Mouse (Mus musculus): ENCODE measurements at regions not wholly inside any gene's neighbourhood (a gene's known extent, or its start where the extent isn't known, plus 50 kb on each side); places are given as distances from the start of the nearest gene placed in this dataset.

DNA sequence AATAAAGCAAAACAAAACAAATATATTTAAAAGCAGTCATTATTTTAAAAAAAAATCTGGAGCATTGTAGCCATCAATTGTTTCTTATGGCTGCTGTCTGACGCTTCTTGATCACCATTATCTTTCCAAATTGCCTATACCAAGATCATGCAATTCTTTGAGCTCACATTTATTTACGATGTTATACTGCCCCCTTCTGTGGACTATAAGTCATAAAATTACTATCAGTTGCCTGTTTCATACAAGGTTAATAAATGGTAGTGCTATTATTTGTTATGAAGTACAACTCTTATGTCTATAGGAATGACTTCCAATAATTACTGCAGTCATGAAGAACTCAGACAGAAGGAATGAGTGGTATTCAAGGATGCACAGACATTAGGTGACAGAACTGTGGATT is 57.3 kb upstream of the Eda2r start:
- Histone ChIP-seq H3K4me1 (no peaks in the 10 kb centered on the region), H3K4me3 (replicated peaks) (no peak overlapping the region), H3K4me2 (no peak overlapping the region), H3K9ac (no peak overlapping the region), H3K27ac (no peak overlapping the region), H3K27me3 (peaks cover 4% of the 10 kb centered on the region; the same call in 1 of the 2 replicates), H3K36me3 (no peaks in the 10 kb centered on the region), H3K9me3 (replicated peaks) (no peaks in the 10 kb centered on the region)
- 45% methylated on average over 2 of the region's 2 CpGs for whole genome bisulfite sequencing
- ATAC-seq (replicated peaks; ENCODE audit: low FRiP score) = no peak

DNA sequence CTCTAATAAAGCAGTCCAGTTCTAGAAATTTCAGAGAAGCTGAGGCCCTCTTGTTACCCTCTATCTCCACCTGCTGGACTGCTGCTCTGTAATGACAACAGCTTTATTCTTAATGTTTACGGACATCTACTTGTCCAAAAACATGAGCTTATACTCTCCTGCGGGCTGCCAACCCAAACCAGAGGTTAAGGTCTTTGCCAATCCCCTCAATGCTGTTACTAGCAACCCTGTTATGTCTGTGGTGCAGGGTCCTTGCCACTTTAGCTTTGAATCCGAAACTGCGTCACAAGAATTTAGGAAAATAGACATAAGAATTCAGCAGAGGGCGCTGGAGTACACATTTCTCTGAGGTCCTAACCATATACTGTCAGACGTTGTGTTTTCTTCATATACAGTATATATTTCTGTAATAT is 54.4 kb upstream of the Eda2r start:
- Histone ChIP-seq H3K4me1 (no peaks in the 10 kb centered on the region), H3K36me3 (no peaks in the 10 kb centered on the region), H3K27me3 (0 out of 2 replicates have a peak, but pooled peaks cover 3% of the 10 kb centered on the region), H3K27ac (no peak overlapping the region), H3K9ac (no peak overlapping the region), H3K4me2 (peak overlapping the region; percentile 51), H3K4me3 (replicated peaks) (peak overlapping the region; percentile 43), H3K9me3 (replicated peaks) (no peaks in the 10 kb centered on the region)
- 15% methylated on average over 6 of the region's 6 CpGs for WGBS
- ATAC-seq (replicated peaks; ENCODE audit: low FRiP score) = peak; percentile 74; the same call in 1 of the 2 replicates

Data from kidney, embryonic 15.5 days (tissue).